Mouse (Mus musculus) liver, embryonic 18 days (tissue): Measurements from ENCODE around the gene Cfap70. TPM values are rescaled to one million over a fixed set of nuclear protein-coding genes. Genes with fewer than 3 reads are reported as not detected.

ENCODE experiments used
- polyA plus RNA-seq: library from polyadenylated mRNA; depleted of rRNA; stranded (reverse); fragments of >200 nt; gene quantifications from 2 replicates; pipeline ENCODE4 v1.2.3, GENCODE M21; 2012; rRNA removed

Cfap70 gene
- 0.06 and 0.20 TPM in 2 replicates for polyA plus RNA-seq

GRCm38 (mm10) chr14:20451765-20452331 lies at the start of gene Cfap70:
TSS of gene Cfap70 (minus strand) at chr14:20452226.

GRCm38 (mm10) chr14:20496603-20497002 lies 44.6 kb upstream of the Cfap70 start, which contains the start of gene Mss51:
TSS of gene Mss51 (minus strand) at chr14:20496901.

DNA sequence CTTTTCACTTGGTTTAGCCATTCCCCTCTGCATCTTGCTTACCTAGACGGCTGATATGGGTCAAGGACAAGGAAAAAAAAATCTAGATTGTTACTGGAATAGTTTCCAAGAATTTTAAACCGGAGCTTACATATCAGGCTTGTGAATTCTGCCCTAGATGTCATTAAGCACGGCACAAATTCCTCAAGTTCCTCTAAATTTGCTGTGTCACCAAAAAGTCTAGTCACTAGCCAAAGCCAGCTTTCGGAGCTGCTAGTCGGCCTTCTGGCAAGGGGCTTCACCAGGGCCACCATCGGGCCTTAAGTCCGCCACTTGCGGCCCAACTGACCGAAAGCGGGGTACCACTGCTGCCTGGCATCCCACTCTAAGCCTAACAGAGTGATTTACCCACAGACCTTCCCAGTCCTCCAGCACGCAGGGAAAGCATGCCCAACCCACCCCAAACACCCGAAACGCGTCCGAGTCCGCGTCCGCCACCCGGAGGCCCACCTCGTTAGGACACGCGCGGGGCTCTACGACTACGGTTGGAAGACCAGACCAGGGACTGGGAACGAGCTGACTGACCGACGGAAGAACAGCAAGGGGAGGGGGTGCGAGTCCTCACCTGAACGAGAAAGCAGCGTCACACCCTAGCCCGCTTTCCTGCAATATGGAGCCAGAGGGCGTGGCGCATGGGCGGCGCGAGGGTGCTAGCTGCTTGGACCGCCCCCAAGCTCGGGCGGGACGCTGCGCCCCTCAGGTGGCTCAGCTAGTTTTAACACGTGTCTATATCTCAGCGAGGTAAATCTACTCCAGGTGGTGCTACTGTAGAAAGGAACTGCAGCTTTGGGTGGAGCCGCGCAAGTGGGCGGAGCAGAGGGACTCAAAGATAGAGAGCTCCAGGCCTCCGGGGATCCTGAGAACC lies 27.5 kb upstream of the Cfap70 start, which contains the start of gene Anxa7:
Gene Anxa7, minus strand, starts transcription at position 843 of the 904 bp plus-strand sequence.

GRCm38 (mm10) chr14:20393205-20393913 lies 58.7 kb downstream of the Cfap70 start, which contains the start of gene Mrps16:
TSS of gene Mrps16 (minus strand) at chr14:20393634.

GRCm38 (mm10) chr14:20388441-20389129 lies 63.4 kb downstream of the Cfap70 start, which contains the start of gene Dnajc9:
TSS of gene Dnajc9 (minus strand) at chr14:20388910.

DNA sequence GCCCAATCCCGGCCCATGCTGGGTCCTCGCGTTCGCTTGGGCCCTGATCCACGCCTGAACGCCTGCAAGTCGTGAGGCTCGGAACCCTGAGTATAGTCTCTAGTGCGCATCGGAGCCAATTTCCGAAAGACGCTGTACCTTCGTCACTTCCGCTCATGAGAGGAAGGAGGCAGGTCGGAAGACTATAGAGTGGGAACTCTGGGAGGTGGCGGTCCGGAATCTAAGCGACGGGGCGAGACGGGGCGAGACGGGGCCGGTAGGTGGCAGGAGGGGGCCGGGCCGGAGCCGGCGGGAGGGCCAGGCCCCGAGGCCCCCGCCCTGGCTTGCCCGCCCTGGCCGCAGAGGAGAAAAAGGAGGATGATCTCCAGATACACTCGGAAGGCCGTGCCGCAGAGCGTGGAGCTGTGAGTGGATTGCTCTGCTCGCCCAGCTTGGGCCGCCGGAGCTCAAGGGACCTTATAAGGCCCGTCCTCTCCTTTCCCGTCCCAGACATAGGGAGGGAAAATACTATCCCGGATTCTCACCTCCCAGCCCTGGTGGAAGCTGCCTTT lies 104.0 kb downstream of the Cfap70 start, which contains the start of the genes Ecd and Fam149b:
Gene Ecd, minus strand, starts transcription at position 131 of the 551 bp plus-strand sequence.
Gene Fam149b, plus strand, starts transcription at position 172 of the 551 bp plus-strand sequence.

Other genes with a start within 250 kb of the Cfap70 start
- 6.5 and 8.4 TPM in 2 replicates for gene Kcnk16, start 183.0 kb downstream of the Cfap70 start, polyA plus RNA-seq
- gene Nudt13, start 157.5 kb downstream of the Cfap70 start, polyA plus RNA-seq: 10.0 and 11.2 TPM in 2 replicates
- gene Ecd, start 104.1 kb downstream of the Cfap70 start, polyA plus RNA-seq: 18.0 and 18.2 TPM in 2 replicates
- gene Fam149b, start 104.1 kb downstream of the Cfap70 start, polyA plus RNA-seq: 8.3 and 9.2 TPM in 2 replicates
- 37.7 and 42.8 TPM in 2 replicates for gene Dnajc9, start 63.3 kb downstream of the Cfap70 start, polyA plus RNA-seq
- gene Mrps16, start 58.6 kb downstream of the Cfap70 start, polyA plus RNA-seq: 22.1 and 23.3 TPM in 2 replicates
- 33.8 and 35.0 TPM in 2 replicates for gene Anxa7, start 27.9 kb upstream of the Cfap70 start, polyA plus RNA-seq
- gene Mss51, start 44.7 kb upstream of the Cfap70 start, polyA plus RNA-seq: 0.97 and 1.1 TPM in 2 replicates
- 18.8 and 21.0 TPM in 2 replicates for gene Ppp3cb, start 94.3 kb upstream of the Cfap70 start, polyA plus RNA-seq
- 1.1 and 1.3 TPM in 2 replicates for gene Usp54, start 188.8 kb upstream of the Cfap70 start, polyA plus RNA-seq
- gene Myoz1, start 204.3 kb upstream of the Cfap70 start, polyA plus RNA-seq: 0.10 and 0.30 TPM in 2 replicates
- gene Synpo2l, start 216.1 kb upstream of the Cfap70 start, polyA plus RNA-seq: 0.06 and 0.07 TPM in 2 replicates
- 42.4 and 54.6 TPM in 2 replicates for gene Sec24c, start 222.1 kb upstream of the Cfap70 start, polyA plus RNA-seq
- 3.6 and 4.0 TPM in 2 replicates for gene Fut11, start 242.7 kb upstream of the Cfap70 start, polyA plus RNA-seq